Mouse (Mus musculus) erythroblast, embryonic 14.5 days (primary cell): ENCODE results near the gene Lalba. TPM values are rescaled to one million over a fixed set of nuclear protein-coding genes. Genes with fewer than 3 reads are reported as not detected.
A peak's percentile ranks its signal among the peaks of the same experiment; 100 is the strongest.

Source experiments
- H3K27me3 ChIP-seq: 2 replicates; pipeline ENCODE4 v1.6.1; 2012; ENCODE audit warnings: inconsistent platforms; ENCODE audit not compliant: control insufficient read depth
- H3K36me3 ChIP-seq: 2 replicates; pipeline ENCODE4 v1.6.1; 2012; ENCODE audit warnings: mild to moderate bottlenecking, inconsistent platforms; ENCODE audit not compliant: control insufficient read depth
- H3K4me1 ChIP-seq: 2 replicates; pipeline ENCODE4 v1.6.1; 2012; ENCODE audit warnings: inconsistent platforms; ENCODE audit not compliant: control insufficient read depth
- H3K4me3 ChIP-seq: replicated peaks from 2 replicates; pipeline ENCODE3; 2012; ENCODE audit warnings: moderate library complexity, mild to moderate bottlenecking, inconsistent platforms
- H3K9me3 ChIP-seq: 2 replicates; pipeline ENCODE4 v1.6.1; 2012; ENCODE audit warnings: low read length, inconsistent platforms, mixed read lengths; ENCODE audit not compliant: control insufficient read depth
- GATA1 ChIP-seq: IDR thresholded peaks from 2 replicates; pipeline ENCODE4 v1.6.1; 2012; ENCODE audit warnings: low read length, inconsistent platforms, mixed read lengths
- TAL1 ChIP-seq: IDR thresholded peaks from 3 replicates; pipeline ENCODE4 v1.6.1; 2012; ENCODE audit warnings: low read length, inconsistent platforms, mixed read lengths
- polyA plus RNA-seq: library from polyadenylated mRNA; stranded (reverse); fragments of >175 nt; gene quantifications from 2 replicates; pipeline ENCODE4 v1.2.3, GENCODE M21; 2012

The Lalba gene
- polyA plus RNA-seq, 1 experiment = not detected

- Histone ChIP-seq H3K27me3 (peaks cover under 1% of the 10 kb centered on the region; the same call in 1 of the 2 replicates), H3K9me3 (no peaks in the 10 kb centered on the region), H3K36me3 (peaks cover 5% of the 10 kb centered on the region), H3K4me1 (peaks cover 8% of the 10 kb centered on the region), H3K4me3 (no peak overlapping the region)
- TF ChIP-seq TAL1 (no peak), GATA1 (no peak)
Measured at GRCm38 (mm10) chr15:98512799-98513321, 30.3 kb upstream of the Lalba start.

DNA sequence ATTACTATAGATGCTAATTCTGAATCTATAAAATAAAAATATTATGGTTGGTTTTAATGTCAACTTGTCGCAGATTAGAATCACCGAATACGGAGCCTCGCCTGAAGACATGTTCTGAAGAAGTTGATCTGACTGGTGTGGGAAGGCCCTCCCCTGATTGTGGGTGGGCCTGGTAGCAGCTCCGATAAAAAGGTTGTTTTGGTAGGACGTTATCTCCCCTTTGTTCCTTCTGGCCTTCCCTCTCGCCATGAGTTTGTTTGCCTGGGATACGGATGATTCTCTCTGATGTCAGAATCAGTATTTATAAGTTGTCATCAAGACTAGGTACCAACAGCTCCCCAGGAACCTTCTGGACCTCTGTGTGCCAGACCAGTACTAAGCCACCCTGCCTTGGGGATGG lies 29.7 kb upstream of the Lalba start:
- H3K36me3 ChIP-seq = no peaks in the 10 kb centered on the region; the same call in 1 of the 2 replicates
- peaks cover 5% of the 10 kb centered on the region for H3K4me1 ChIP-seq
- TF ChIP-seq TAL1 = no peak
- TF ChIP-seq GATA1 = no peak
- H3K9me3 ChIP-seq = no peaks in the 10 kb centered on the region
- peaks cover 3% of the 10 kb centered on the region; the same call in 1 of the 2 replicates for H3K27me3 ChIP-seq
- H3K4me3 ChIP-seq = no peak overlapping the region

- Histone ChIP-seq H3K4me3 (no peak overlapping the region), H3K9me3 (no peaks in the 10 kb centered on the region), H3K27me3 (peaks cover 3% of the 10 kb centered on the region; the same call in 1 of the 2 replicates), H3K36me3 (no peaks in the 10 kb centered on the region), H3K4me1 (peaks cover 5% of the 10 kb centered on the region)
- TF ChIP-seq TAL1 = no peak
- TF ChIP-seq GATA1 = no peak
Measured at GRCm38 (mm10) chr15:98511386-98511928, 28.9 kb upstream of the Lalba start.

GRCm38 (mm10) chr15:98510438-98511385 lies 28.2 kb upstream of the Lalba start:
- Histone ChIP-seq H3K9me3 (no peaks in the 10 kb centered on the region), H3K4me3 (peak overlapping the region; percentile 36), H3K4me1 (peaks cover 5% of the 10 kb centered on the region), H3K27me3 (peaks cover 6% of the 10 kb centered on the region), H3K36me3 (no peaks in the 10 kb centered on the region)
- TF ChIP-seq GATA1 (no peak), TAL1 (no peak)

- H3K9me3 ChIP-seq = peaks cover 2% of the 10 kb centered on the region; the same call in 1 of the 2 replicates
- H3K4me3 ChIP-seq = no peak overlapping the region
- no peaks in the 10 kb centered on the region for H3K36me3 ChIP-seq
- peaks cover 5% of the 10 kb centered on the region for H3K4me1 ChIP-seq
- peaks cover 12% of the 10 kb centered on the region for H3K27me3 ChIP-seq
- no peak for TF ChIP-seq TAL1
- TF ChIP-seq GATA1 = no peak
Measured at GRCm38 (mm10) chr15:98509387-98509786, 26.9 kb upstream of the Lalba start.

- TF ChIP-seq GATA1 = no peak
- TF ChIP-seq TAL1 = no peak
- peaks cover 2% of the 10 kb centered on the region; the same call in 1 of the 2 replicates for H3K9me3 ChIP-seq
- H3K36me3 ChIP-seq = no peaks in the 10 kb centered on the region
- peaks cover 14% of the 10 kb centered on the region for H3K27me3 ChIP-seq
- no peak overlapping the region for H3K4me3 ChIP-seq
- H3K4me1 ChIP-seq = peaks cover 5% of the 10 kb centered on the region
Measured at GRCm38 (mm10) chr15:98507321-98507720, 24.8 kb upstream of the Lalba start.

DNA sequence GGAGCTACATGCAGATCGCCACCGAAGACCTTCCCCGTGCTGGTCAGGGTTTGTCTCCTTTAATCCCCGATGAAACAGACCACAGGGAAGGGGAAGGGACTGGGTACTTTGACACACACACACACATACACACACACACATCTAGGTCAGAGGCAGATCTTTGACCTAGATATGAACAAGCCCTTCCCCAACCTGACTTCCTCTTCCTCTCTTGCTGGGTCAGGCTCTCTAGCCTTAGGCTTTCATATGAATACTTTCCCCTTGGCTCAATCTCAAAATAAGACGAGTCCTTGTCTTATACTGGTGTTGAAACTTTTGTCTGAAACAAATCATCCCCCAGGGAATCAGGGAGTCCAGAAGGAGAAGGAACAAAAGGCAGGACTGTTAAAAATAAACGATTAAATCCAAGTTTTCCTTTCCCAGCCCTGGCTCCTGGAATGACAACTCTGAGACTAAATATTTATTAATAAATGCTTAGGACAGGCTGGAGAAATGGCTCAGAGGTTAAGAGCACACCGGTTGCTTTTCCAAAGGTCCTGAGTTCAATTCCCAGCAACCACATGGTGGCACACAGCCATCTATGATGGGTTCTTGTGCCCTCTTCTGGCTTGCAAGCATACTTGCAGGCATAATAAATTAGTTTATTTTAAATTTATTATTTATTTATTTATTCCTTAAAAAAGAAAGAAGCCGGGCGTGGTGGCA lies 23.9 kb upstream of the Lalba start:
- H3K36me3 ChIP-seq = no peaks in the 10 kb centered on the region
- H3K4me3 ChIP-seq = no peak overlapping the region
- H3K27me3 ChIP-seq = peaks cover 14% of the 10 kb centered on the region
- H3K9me3 ChIP-seq = peaks cover 2% of the 10 kb centered on the region; the same call in 1 of the 2 replicates
- H3K4me1 ChIP-seq = peaks cover 4% of the 10 kb centered on the region
- no peak for TF ChIP-seq TAL1
- no peak for TF ChIP-seq GATA1

GRCm38 (mm10) chr15:98504514-98504913 lies 22.0 kb upstream of the Lalba start:
- no peaks in the 10 kb centered on the region for H3K4me1 ChIP-seq
- peaks cover 2% of the 10 kb centered on the region; the same call in 1 of the 2 replicates for H3K9me3 ChIP-seq
- no peaks in the 10 kb centered on the region for H3K36me3 ChIP-seq
- peaks cover 14% of the 10 kb centered on the region for H3K27me3 ChIP-seq
- no peak for TF ChIP-seq GATA1
- no peak for TF ChIP-seq TAL1
- H3K4me3 ChIP-seq = no peak overlapping the region

DNA sequence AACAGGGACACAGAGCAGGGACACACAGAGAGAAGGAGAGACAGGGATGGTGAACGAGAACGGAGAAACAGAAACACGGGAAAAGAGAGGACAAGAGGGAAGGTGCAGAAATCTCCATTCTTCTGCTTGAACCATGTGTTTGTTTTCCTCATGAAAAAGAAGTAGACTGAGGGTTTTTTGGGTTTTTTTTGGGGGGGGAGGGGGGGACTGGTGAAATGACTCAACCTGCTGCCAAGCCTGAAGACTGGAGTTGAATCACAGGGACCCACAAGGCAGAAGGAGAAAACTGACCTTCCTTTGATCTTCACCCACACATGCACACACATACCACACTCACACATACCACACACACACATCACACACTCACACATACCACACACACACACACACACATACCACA lies 20.8 kb upstream of the Lalba start:
- H3K36me3 ChIP-seq = no peaks in the 10 kb centered on the region
- peaks cover 2% of the 10 kb centered on the region; the same call in 1 of the 2 replicates for H3K9me3 ChIP-seq
- TF ChIP-seq TAL1 (no peak), GATA1 (no peak)
- peaks cover 14% of the 10 kb centered on the region for H3K27me3 ChIP-seq
- no peaks in the 10 kb centered on the region for H3K4me1 ChIP-seq
- H3K4me3 ChIP-seq = no peak overlapping the region
